Mouse (Mus musculus): ENCODE measurements around the gene Slc12a9. TPM values are rescaled to one million over a fixed set of nuclear protein-coding genes. Genes with fewer than 3 reads are reported as not detected.

Gene Slc12a9
- total and polyA plus RNA-seq, 3 experiments, result 3.1 to 8.1 (median 5.3) TPM

DNA sequence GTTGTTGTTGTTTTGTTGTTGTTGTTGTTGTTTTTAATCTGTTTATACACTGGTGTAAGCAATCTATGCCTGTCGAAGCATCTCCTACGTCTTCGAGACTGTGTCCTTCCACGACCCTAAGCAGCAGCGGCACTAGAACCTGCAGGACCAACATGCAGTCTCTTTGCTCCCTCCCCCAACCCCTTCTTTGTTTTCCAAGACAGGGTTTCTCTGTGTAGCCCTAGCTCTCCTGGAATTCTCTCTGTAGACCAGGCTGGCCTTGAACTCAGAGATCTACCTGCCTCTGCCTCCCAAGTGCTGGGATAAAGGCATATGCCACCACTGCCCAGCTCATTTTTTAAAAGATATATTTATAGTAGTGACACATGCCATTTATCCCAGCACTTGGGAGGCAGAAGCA, 10.0 kb upstream of the Slc12a9 start:
- H3K9me3 ChIP-seq (replicated peaks), result no peaks in the 10 kb centered on the region
- peaks cover 20% of the 10 kb centered on the region for H3K4me1 ChIP-seq (ENCODE audit: insufficient read depth, low read depth, low read length)
- ATAC-seq (ENCODE audit: extremely low read depth, insufficient number of reproducible peaks, low FRiP score, poor library complexity, severe bottlenecking), result no peak
- peaks cover 31% of the 10 kb centered on the region for H3K27me3 ChIP-seq (ENCODE audit: insufficient read depth, low read length)
- TF ChIP-seq TAL1 (conservative IDR thresholded peaks at IDR 0.05; ENCODE audit: low read depth, low read length) (no peak), POLR2AphosphoS5 (IDR thresholded peaks at IDR 0.05; ENCODE audit: insufficient replicate concordance, low read depth, low read length) (no peak), CTCF (IDR thresholded peaks at IDR 0.05; ENCODE audit: low read depth, low read length) (no peak)
- no peak overlapping the region for H3K4me3 ChIP-seq (ENCODE audit: low read depth, low read length)
- H3K36me3 ChIP-seq (replicated peaks), result no peaks in the 10 kb centered on the region
- no peak for DNase-seq (ENCODE audit: low spot score)

DNA sequence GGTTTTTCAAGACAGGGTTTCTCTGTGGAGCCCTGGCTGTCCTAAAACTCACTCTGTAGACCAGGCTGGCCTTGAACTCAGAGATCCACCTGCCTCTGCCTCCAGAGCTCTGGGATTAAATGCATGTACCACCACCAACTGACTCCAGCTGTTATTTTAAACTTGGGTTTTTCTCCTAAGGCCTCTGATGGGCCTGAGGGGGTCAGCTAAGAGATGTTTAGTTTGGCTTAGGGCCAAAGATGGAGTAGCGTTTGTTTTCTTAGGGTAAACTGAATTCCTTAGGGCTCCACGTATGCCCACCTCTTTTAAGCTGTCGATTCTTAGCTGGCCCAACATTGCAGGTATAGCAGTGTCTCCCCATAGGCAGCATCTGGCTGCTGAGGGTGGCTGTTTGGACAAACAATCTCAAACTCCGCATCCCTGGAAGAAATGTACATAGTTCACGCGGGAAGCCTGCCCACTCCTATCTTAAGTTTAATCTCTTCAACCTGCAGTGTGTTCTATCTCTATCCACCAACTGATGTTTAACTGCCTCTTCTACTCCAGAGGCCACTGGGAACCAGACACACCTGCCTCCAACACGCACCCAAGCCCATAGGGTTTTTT, 9.1 kb upstream of the Slc12a9 start:
- TF ChIP-seq GATA1 (IDR thresholded peaks at IDR 0.05; ENCODE audit: borderline replicate concordance, low read length) (no peak), POLR2AphosphoS5 (IDR thresholded peaks at IDR 0.05; ENCODE audit: insufficient replicate concordance, low read depth, low read length) (no peak), GATA2 (IDR thresholded peaks at IDR 0.05; ENCODE audit: borderline replicate concordance, low read depth, low read length) (no peak), TAL1 (conservative IDR thresholded peaks at IDR 0.05; ENCODE audit: low read depth, low read length) (no peak), CTCF (IDR thresholded peaks at IDR 0.05; ENCODE audit: low read depth, low read length) (no peak)
- Histone ChIP-seq H3K4me1 (ENCODE audit: insufficient read depth, low read depth, low read length) (peaks cover 22% of the 10 kb centered on the region), H3K36me3 (replicated peaks) (no peaks in the 10 kb centered on the region), H3K9me3 (replicated peaks) (no peaks in the 10 kb centered on the region), H3K4me3 (ENCODE audit: low read depth, low read length) (no peak overlapping the region), H3K27me3 (ENCODE audit: insufficient read depth, low read length) (peaks cover 26% of the 10 kb centered on the region)
- DNase-seq (ENCODE audit: low spot score) (no peak), ATAC-seq (ENCODE audit: extremely low read depth, insufficient number of reproducible peaks, low FRiP score, poor library complexity, severe bottlenecking) (no peak)

DNA sequence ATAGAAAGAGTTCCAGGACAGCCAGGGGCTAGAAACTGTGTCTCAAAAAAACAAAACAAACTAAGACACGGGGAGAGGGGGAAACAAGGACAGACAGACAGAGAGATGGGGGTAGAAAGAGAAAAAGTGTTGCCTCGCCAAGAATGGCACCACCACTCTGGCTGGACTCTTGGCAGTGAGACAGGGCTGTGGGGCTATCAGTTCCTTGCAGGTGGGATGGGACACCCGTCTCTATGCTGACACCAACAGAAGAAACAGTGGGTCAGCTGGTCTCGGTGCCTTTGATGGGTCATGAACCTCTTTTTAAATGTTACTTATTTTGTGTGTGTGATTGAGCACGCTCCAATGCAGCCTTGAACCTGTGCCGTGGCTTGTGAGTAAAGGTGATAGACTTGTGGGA, 6.8 kb upstream of the Slc12a9 start:
- Histone ChIP-seq H3K27me3 (ENCODE audit: insufficient read depth, low read length) (peaks cover 38% of the 10 kb centered on the region), H3K9me3 (replicated peaks) (no peaks in the 10 kb centered on the region), H3K4me3 (ENCODE audit: low read depth, low read length) (no peak overlapping the region), H3K36me3 (replicated peaks) (no peaks in the 10 kb centered on the region), H3K4me1 (ENCODE audit: insufficient read depth, low read depth, low read length) (peaks cover 18% of the 10 kb centered on the region)
- TF ChIP-seq CTCF (IDR thresholded peaks at IDR 0.05; ENCODE audit: low read depth, low read length) (no peak), GATA2 (IDR thresholded peaks at IDR 0.05; ENCODE audit: borderline replicate concordance, low read depth, low read length) (no peak), GATA1 (IDR thresholded peaks at IDR 0.05; ENCODE audit: borderline replicate concordance, low read length) (no peak), POLR2AphosphoS5 (IDR thresholded peaks at IDR 0.05; ENCODE audit: insufficient replicate concordance, low read depth, low read length) (no peak), TAL1 (conservative IDR thresholded peaks at IDR 0.05; ENCODE audit: low read depth, low read length) (no peak)
- DNase-seq (ENCODE audit: low spot score) (no peak), ATAC-seq (ENCODE audit: extremely low read depth, insufficient number of reproducible peaks, low FRiP score, poor library complexity, severe bottlenecking) (no peak)

DNA sequence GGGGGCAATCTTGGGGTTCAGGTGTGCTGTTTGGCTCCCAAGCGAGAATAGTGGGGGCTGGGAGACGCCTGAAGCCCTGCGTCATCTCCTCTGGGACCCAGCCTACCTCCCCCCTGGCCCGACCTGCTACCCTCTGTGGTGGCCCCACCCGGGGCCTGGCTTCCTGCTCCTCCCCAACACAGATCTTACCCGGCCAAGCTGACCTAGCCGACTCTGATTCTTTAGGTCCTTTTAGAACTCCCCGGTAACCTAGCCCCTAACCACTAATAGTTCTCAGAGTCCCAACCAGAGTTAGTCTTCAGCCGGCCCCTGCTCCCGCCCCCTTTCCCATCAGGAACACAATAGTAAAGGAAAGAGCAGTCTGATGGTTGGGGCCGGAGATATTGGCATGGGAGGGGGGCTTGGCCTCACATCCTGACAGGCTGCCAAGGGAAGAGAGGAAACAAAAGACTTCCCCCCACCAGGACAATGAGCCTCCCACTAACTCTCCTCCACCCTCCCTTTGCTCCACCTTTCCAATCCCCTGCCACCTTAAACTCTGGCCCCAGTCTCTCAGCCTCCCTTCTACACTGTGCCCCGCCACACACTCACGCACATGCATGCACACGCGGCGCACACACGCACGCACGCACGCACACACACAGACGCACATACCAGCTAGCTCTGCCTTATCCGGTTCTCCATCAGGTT, 6.0 kb upstream of the Slc12a9 start:
- TF ChIP-seq GATA2 (IDR thresholded peaks at IDR 0.05; ENCODE audit: borderline replicate concordance, low read depth, low read length) (no peak), POLR2AphosphoS5 (IDR thresholded peaks at IDR 0.05; ENCODE audit: insufficient replicate concordance, low read depth, low read length) (no peak), CTCF (IDR thresholded peaks at IDR 0.05; ENCODE audit: low read depth, low read length) (no peak), GATA1 (IDR thresholded peaks at IDR 0.05; ENCODE audit: borderline replicate concordance, low read length) (no peak), TAL1 (conservative IDR thresholded peaks at IDR 0.05; ENCODE audit: low read depth, low read length) (no peak)
- no peak for DNase-seq (ENCODE audit: low spot score)
- H3K36me3 ChIP-seq (replicated peaks), result no peaks in the 10 kb centered on the region
- H3K9me3 ChIP-seq (replicated peaks), result no peaks in the 10 kb centered on the region
- peaks cover 39% of the 10 kb centered on the region for H3K27me3 ChIP-seq (ENCODE audit: insufficient read depth, low read length)
- no peak for ATAC-seq (ENCODE audit: extremely low read depth, insufficient number of reproducible peaks, low FRiP score, poor library complexity, severe bottlenecking)
- no peak overlapping the region for H3K4me3 ChIP-seq (ENCODE audit: low read depth, low read length)
- peaks cover 21% of the 10 kb centered on the region for H3K4me1 ChIP-seq (ENCODE audit: insufficient read depth, low read depth, low read length)

DNA sequence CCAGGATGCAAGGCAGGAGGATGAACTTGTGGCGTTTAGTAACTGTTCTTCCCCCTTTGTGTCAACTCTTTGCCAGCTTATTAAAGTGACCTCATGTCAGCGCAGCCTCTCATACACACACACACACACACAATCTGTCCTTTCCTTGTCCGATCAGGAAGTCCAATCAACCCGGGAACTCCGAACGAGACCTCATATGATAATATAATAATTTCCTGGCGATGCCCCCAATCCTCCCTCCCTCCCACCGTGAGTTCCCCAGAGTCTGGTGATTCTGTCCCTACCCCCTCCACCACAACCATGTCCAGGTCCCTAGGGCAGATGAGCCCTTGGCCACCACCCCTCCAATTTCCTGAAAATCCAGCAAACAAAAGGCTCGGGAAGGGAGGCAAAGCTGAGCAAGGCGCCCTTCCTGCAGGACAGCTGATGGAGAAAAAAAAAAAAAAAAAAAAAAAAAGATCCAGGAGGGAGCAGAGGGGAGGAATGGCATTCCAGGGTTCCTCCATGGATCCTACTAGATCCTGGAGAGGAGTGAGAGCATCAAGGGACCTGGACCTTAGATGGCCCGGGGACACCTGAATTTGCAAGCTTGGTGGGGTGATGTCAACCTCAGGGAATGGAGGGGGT, 5.4 kb upstream of the Slc12a9 start:
- Histone ChIP-seq H3K9me3 (replicated peaks) (no peaks in the 10 kb centered on the region), H3K4me3 (ENCODE audit: low read depth, low read length) (peak overlapping the region; percentile 47; the same call in 1 of the 2 replicates), H3K27me3 (ENCODE audit: insufficient read depth, low read length) (peaks cover 45% of the 10 kb centered on the region), H3K4me1 (ENCODE audit: insufficient read depth, low read depth, low read length) (peaks cover 27% of the 10 kb centered on the region), H3K36me3 (replicated peaks) (no peaks in the 10 kb centered on the region)
- DNase-seq (ENCODE audit: low spot score) (no peak), ATAC-seq (ENCODE audit: extremely low read depth, insufficient number of reproducible peaks, low FRiP score, poor library complexity, severe bottlenecking) (no peak)
- no peak for TF ChIP-seq GATA2 (IDR thresholded peaks at IDR 0.05; ENCODE audit: borderline replicate concordance, low read depth, low read length)
- TF ChIP-seq TAL1 (conservative IDR thresholded peaks at IDR 0.05; ENCODE audit: low read depth, low read length), result no peak
- TF ChIP-seq CTCF (IDR thresholded peaks at IDR 0.05; ENCODE audit: low read depth, low read length), result no peak
- no peak for TF ChIP-seq GATA1 (IDR thresholded peaks at IDR 0.05; ENCODE audit: borderline replicate concordance, low read length)
- TF ChIP-seq POLR2AphosphoS5 (IDR thresholded peaks at IDR 0.05; ENCODE audit: insufficient replicate concordance, low read depth, low read length), result no peak

DNA sequence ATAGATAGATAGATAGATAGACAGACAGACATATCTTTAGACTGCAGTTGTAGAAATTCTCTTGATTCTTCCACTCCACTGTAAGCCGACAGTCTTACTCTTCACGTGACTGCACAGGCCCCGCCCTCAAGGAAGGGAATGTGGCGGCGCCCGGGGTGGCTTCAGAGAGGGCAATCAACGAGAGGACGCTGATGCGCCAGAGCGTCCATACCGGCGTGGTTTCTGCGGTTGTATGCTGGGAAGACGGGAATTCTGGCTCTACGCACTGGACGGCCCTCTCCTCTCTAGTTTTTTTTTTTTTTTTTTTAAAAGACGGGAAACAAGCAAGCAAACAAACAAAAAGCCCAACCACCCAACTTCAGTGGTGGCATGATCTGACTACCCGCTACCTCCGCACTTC, 4.9 kb upstream of the Slc12a9 start:
- Histone ChIP-seq H3K4me1 (ENCODE audit: insufficient read depth, low read depth, low read length) (peaks cover 32% of the 10 kb centered on the region), H3K4me3 (ENCODE audit: low read depth, low read length) (peak overlapping the region; percentile 47; the same call in 1 of the 2 replicates), H3K27me3 (ENCODE audit: insufficient read depth, low read length) (peaks cover 50% of the 10 kb centered on the region), H3K36me3 (replicated peaks) (no peaks in the 10 kb centered on the region), H3K9me3 (replicated peaks) (no peaks in the 10 kb centered on the region)
- no peak for ATAC-seq (ENCODE audit: extremely low read depth, insufficient number of reproducible peaks, low FRiP score, poor library complexity, severe bottlenecking)
- DNase-seq (ENCODE audit: low spot score), result no peak
- no peak for TF ChIP-seq CTCF (IDR thresholded peaks at IDR 0.05; ENCODE audit: low read depth, low read length)
- no peak for TF ChIP-seq GATA1 (IDR thresholded peaks at IDR 0.05; ENCODE audit: borderline replicate concordance, low read length)
- no peak for TF ChIP-seq POLR2AphosphoS5 (IDR thresholded peaks at IDR 0.05; ENCODE audit: insufficient replicate concordance, low read depth, low read length)
- no peak for TF ChIP-seq TAL1 (conservative IDR thresholded peaks at IDR 0.05; ENCODE audit: low read depth, low read length)
- TF ChIP-seq GATA2 (IDR thresholded peaks at IDR 0.05; ENCODE audit: borderline replicate concordance, low read depth, low read length), result no peak

All from G1E (cell line).